26 mouse cellular contexts compared by ENCODE assay signal in the genomic region with DNA sequence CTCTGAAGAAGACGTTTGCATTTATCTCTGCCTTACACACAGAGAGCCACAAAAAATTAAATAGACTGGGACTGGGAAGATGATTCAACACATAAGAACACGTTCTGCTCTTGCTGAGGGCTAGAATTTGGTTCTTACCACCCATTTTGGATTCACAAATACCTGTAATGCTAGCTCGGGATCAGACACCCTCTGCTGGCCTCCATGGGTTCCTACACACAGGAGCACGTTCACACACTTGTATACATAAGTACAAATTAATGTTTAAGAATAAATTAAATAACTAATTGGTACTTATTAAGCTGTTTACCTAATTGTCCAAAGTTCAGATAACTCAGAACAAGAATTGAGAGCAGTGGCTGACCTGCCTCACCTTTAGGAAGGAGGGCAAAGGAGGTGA.
DNase-seq lines count a peak whose midpoint lies in the region; ATAC-seq and TF ChIP-seq lines count a peak whose summit lies in the region.
"Had no signal": no experiment of that assay in that cellular context is flagged by ENCODE, and none has a peak within 500 bp of the region (broad histone marks: within the 10 kb centered on the region; RNA-seq: fewer than 3 reads in every experiment).

No protein-coding gene starts in this region.

- H3K27me3 ChIP-seq in hindbrain, postnatal 0 days (ENCODE audit: insufficient read depth, low read length) = no peaks in the 10 kb centered on the region
- H3K27me3 ChIP-seq in hindbrain, embryonic 10.5 days (ENCODE audit: insufficient read depth, poor library complexity, severe bottlenecking) = no peaks in the 10 kb centered on the region
- no peaks in the 10 kb centered on the region for H3K27me3 ChIP-seq in liver, embryonic 14.5 days (ENCODE audit: control insufficient read depth, insufficient read depth, low read length)
- no peaks in the 10 kb centered on the region for H3K27me3 ChIP-seq in liver, embryonic 11.5 days (replicated peaks; ENCODE audit: control insufficient read depth, insufficient read depth, low read length)
- H3K27me3 ChIP-seq in E14TG2a.4 (ENCODE audit: insufficient read depth, low read length) (no peaks in the 10 kb centered on the region), MEL (ENCODE audit: control insufficient read depth in 1 of 2, insufficient read depth in 2 of 2, low read length in 2 of 2) (no peaks in the 10 kb centered on the region)
- H3K27me3 ChIP-seq in forebrain, embryonic 16.5 days (replicated peaks; ENCODE audit: control insufficient read depth, insufficient read depth, low read length) = no peaks in the 10 kb centered on the region
- no peaks in the 10 kb centered on the region for H3K27me3 ChIP-seq in cerebellum, adult 2 months (ENCODE audit: control insufficient read depth, insufficient read depth, low read length)
- H3K27me3 ChIP-seq: heart, embryonic 13.5 days; hindbrain, embryonic 12.5 days; limb, embryonic 13.5 days; neural tube, embryonic 15.5 days; stomach, embryonic 15.5 days had no signal

- TF ChIP-seq CTCF in hindbrain, postnatal 0 days (IDR thresholded peaks at IDR 0.05; ENCODE audit: low read depth) = peak; percentile 27
- TF ChIP-seq CTCF in liver, embryonic 14.5 days (IDR thresholded peaks at IDR 0.05; ENCODE audit: low read depth) = peak; percentile 20; the same call in 1 of the 2 replicates
- TF ChIP-seq CTCF in E14TG2a.4 (conservative IDR thresholded peaks at IDR 0.05; ENCODE audit: low read length) = peak; percentile 57
- peak; percentile 18 to 37 (median 20); a peak in 3 of 6 replicates for TF ChIP-seq CTCF in MEL (IDR thresholded peaks at IDR 0.05 in 2 of 3, conservative IDR thresholded peaks at IDR 0.05 in 1 of 3; ENCODE audit: control insufficient read depth in 1 of 3, insufficient read depth in 1 of 3, low read depth in 2 of 3, low read length in 3 of 3, poor library complexity in 1 of 3, severe bottlenecking in 1 of 3)
- no peak for TF ChIP-seq CTCF in cerebellum, adult 2 months (IDR thresholded peaks at IDR 0.05; ENCODE audit: borderline replicate concordance, insufficient read depth, low read depth, low read length)

- DNase-seq in hindbrain, postnatal 0 days (ENCODE audit: low spot score) = no peak
- DNase-seq in hindbrain, embryonic 10.5 days (ENCODE audit: low spot score) = no peak
- DNase-seq in liver, embryonic 14.5 days (ENCODE audit: low read depth in 3 of 3, low spot score in 3 of 3) = no peak
- DNase-seq in liver, embryonic 11.5 days (ENCODE audit: low spot score) = no peak
- DNase-seq in MEL (ENCODE audit: low read depth, low spot score) = peak; percentile 28
- DNase-seq in cerebellum, adult 2 months = no peak
- DNase-seq: adrenal gland, adult 2 months; cerebellum, adult 11 months; cerebellum, postnatal 36 days; gastrocnemius, postnatal 14 days; heart, adult 11 months; heart, postnatal 14 days; kidney, adult 8-10 months; kidney, postnatal 10 days; lung, adult 18-20 months; thymus, adult 18-20 months; thymus, postnatal 4 days had no signal

- H3K9ac ChIP-seq in hindbrain, postnatal 0 days (replicated peaks; ENCODE audit: low read length) = no peak overlapping the region
- H3K9ac ChIP-seq in liver, embryonic 14.5 days (replicated peaks) = no peak overlapping the region
- no peak overlapping the region for H3K9ac ChIP-seq in liver, embryonic 11.5 days (ENCODE audit: low read depth, low read length)
- H3K9ac ChIP-seq in MEL (ENCODE audit: control insufficient read depth, low read depth, low read length, poor library complexity, severe bottlenecking) = no peak overlapping the region
- no peak overlapping the region for H3K9ac ChIP-seq in forebrain, embryonic 16.5 days (replicated peaks; ENCODE audit: low read depth, low read length)
- H3K9ac ChIP-seq: heart, embryonic 13.5 days; hindbrain, embryonic 12.5 days; limb, embryonic 13.5 days; neural tube, embryonic 15.5 days; stomach, embryonic 15.5 days had no signal

- H3K4me1 ChIP-seq in hindbrain, postnatal 0 days (ENCODE audit: insufficient read depth, low read length) = no peaks in the 10 kb centered on the region
- no peaks in the 10 kb centered on the region for H3K4me1 ChIP-seq in hindbrain, embryonic 10.5 days (replicated peaks)
- no peaks in the 10 kb centered on the region for H3K4me1 ChIP-seq in liver, embryonic 14.5 days (replicated peaks; ENCODE audit: control insufficient read depth in 2 of 2, insufficient read depth in 2 of 2, low read length in 1 of 2)
- no peaks in the 10 kb centered on the region for H3K4me1 ChIP-seq in liver, embryonic 11.5 days (replicated peaks; ENCODE audit: control insufficient read depth, insufficient read depth, low read length)
- H3K4me1 ChIP-seq in E14TG2a.4 (replicated peaks; ENCODE audit: low read depth, low read length) = peaks cover 32% of the 10 kb centered on the region
- peaks cover 0 to 19% of the 10 kb centered on the region in 2 experiments; a peak in 3 of 4 replicates for H3K4me1 ChIP-seq in MEL (ENCODE audit: control insufficient read depth in 1 of 2, insufficient read depth in 2 of 2, low read length in 2 of 2)
- no peaks in the 10 kb centered on the region for H3K4me1 ChIP-seq in forebrain, embryonic 16.5 days (replicated peaks; ENCODE audit: control insufficient read depth, insufficient read depth, low read length)
- peaks cover 3% of the 10 kb centered on the region; the same call in 1 of the 2 replicates for H3K4me1 ChIP-seq in cerebellum, adult 2 months (ENCODE audit: control insufficient read depth, insufficient read depth, low read length)
- H3K4me1 ChIP-seq: hindbrain, embryonic 12.5 days; limb, embryonic 13.5 days; neural tube, embryonic 15.5 days; stomach, embryonic 15.5 days had no signal

- no peaks in the 10 kb centered on the region for H3K79me2 ChIP-seq in MEL (ENCODE audit: control insufficient read depth, insufficient read depth, low read length, poor library complexity)

- TF ChIP-seq POLR2A in MEL (IDR thresholded peaks at IDR 0.05; ENCODE audit: control insufficient read depth in 1 of 2, insufficient read depth in 1 of 2, low read depth in 1 of 2, low read length in 2 of 2, poor library complexity in 1 of 2) = no peak
- TF ChIP-seq POLR2A in cerebellum, adult 2 months (IDR thresholded peaks at IDR 0.05; ENCODE audit: borderline replicate concordance, insufficient read depth, low read length) = no peak

- no peak overlapping the region for H3K27ac ChIP-seq in hindbrain, postnatal 0 days
- no peak overlapping the region for H3K27ac ChIP-seq in hindbrain, embryonic 10.5 days
- H3K27ac ChIP-seq in liver, embryonic 14.5 days = no peak overlapping the region
- no peak overlapping the region for H3K27ac ChIP-seq in liver, embryonic 11.5 days (ENCODE audit: low read depth, low read length)
- H3K27ac ChIP-seq in MEL (ENCODE audit: control insufficient read depth, low read depth, low read length) = no peak overlapping the region
- no peak overlapping the region for H3K27ac ChIP-seq in forebrain, embryonic 16.5 days (ENCODE audit: low read length)
- no peak overlapping the region for H3K27ac ChIP-seq in cerebellum, adult 2 months (ENCODE audit: insufficient read depth, low read length)
- H3K27ac ChIP-seq: heart, embryonic 13.5 days; hindbrain, embryonic 12.5 days; limb, embryonic 13.5 days; neural tube, embryonic 15.5 days; stomach, embryonic 15.5 days had no signal

- TF ChIP-seq EP300 in liver, embryonic 14.5 days (IDR thresholded peaks at IDR 0.05; ENCODE audit: low read depth) = no peak
- TF ChIP-seq EP300 in MEL (IDR thresholded peaks at IDR 0.05; ENCODE audit: low read depth in 1 of 2, low read length in 2 of 2) = no peak

- no peak for ATAC-seq in hindbrain, postnatal 0 days
- ATAC-seq in liver, embryonic 14.5 days (ENCODE audit: insufficient read depth) = no peak
- ATAC-seq in liver, embryonic 11.5 days (replicated peaks; ENCODE audit: low FRiP score) = no peak
- no peak for ATAC-seq in forebrain, embryonic 16.5 days
- ATAC-seq: forebrain, embryonic 14.5 days had no signal

- no peak overlapping the region for H3K4me3 ChIP-seq in hindbrain, postnatal 0 days (ENCODE audit: low read length)
- no peak overlapping the region for H3K4me3 ChIP-seq in hindbrain, embryonic 10.5 days
- no peak overlapping the region for H3K4me3 ChIP-seq in liver, embryonic 14.5 days (ENCODE audit: insufficient read depth in 1 of 2, low read depth in 2 of 2, low read length in 2 of 2)
- H3K4me3 ChIP-seq in liver, embryonic 11.5 days (ENCODE audit: low read depth, low read length) = no peak overlapping the region
- no peak overlapping the region for H3K4me3 ChIP-seq in E14TG2a.4 (replicated peaks; ENCODE audit: low read length)
- H3K4me3 ChIP-seq in MEL (ENCODE audit: control insufficient read depth in 1 of 2, insufficient read depth in 1 of 2, low read depth in 2 of 2, low read length in 2 of 2) = no peak overlapping the region
- no peak overlapping the region for H3K4me3 ChIP-seq in forebrain, embryonic 16.5 days (replicated peaks; ENCODE audit: low read length)
- H3K4me3 ChIP-seq in cerebellum, adult 2 months (replicated peaks; ENCODE audit: insufficient read depth, low read depth, low read length) = no peak overlapping the region
- H3K4me3 ChIP-seq: heart, embryonic 13.5 days; hindbrain, embryonic 12.5 days; limb, embryonic 13.5 days; neural tube, embryonic 15.5 days; stomach, embryonic 15.5 days had no signal

- H3K36me3 ChIP-seq in hindbrain, postnatal 0 days (ENCODE audit: insufficient read depth, low read length) = peaks cover 41% of the 10 kb centered on the region; the same call in 1 of the 2 replicates
- peaks cover 82% of the 10 kb centered on the region for H3K36me3 ChIP-seq in hindbrain, embryonic 10.5 days
- peaks cover 4% of the 10 kb centered on the region; the same call in 1 of the 2 replicates for H3K36me3 ChIP-seq in liver, embryonic 14.5 days (replicated peaks; ENCODE audit: control insufficient read depth, insufficient read depth, low read depth)
- H3K36me3 ChIP-seq in liver, embryonic 11.5 days (ENCODE audit: control insufficient read depth, insufficient read depth, low read length) = peaks cover 16% of the 10 kb centered on the region; the same call in 1 of the 2 replicates
- peaks cover 59% of the 10 kb centered on the region for H3K36me3 ChIP-seq in E14TG2a.4 (ENCODE audit: insufficient read depth, low read length)
- H3K36me3 ChIP-seq in MEL (ENCODE audit: control insufficient read depth in 1 of 2, insufficient read depth in 2 of 2, low read length in 2 of 2) = peaks cover 0 to 18% of the 10 kb centered on the region in 2 experiments; a peak in 2 of 4 replicates
- H3K36me3 ChIP-seq in forebrain, embryonic 16.5 days (ENCODE audit: control insufficient read depth, insufficient read depth) = peaks cover 10% of the 10 kb centered on the region

- 94% methylated on average over 4 of the region's 4 CpGs for WGBS in hindbrain, postnatal 0 days
- WGBS in hindbrain, embryonic 10.5 days = 91% methylated on average over 4 of the region's 4 CpGs
- WGBS in liver, embryonic 14.5 days (ENCODE audit: insufficient replicate concordance) = 71% methylated on average over 4 of the region's 4 CpGs
- 89% methylated on average over 4 of the region's 4 CpGs for WGBS in liver, embryonic 11.5 days
- 93% methylated on average over 4 of the region's 4 CpGs for WGBS in forebrain, embryonic 16.5 days
- WGBS in cerebellum, adult 2 months = 94% methylated on average over 4 of the region's 4 CpGs

- no peak overlapping the region for H3K4me2 ChIP-seq in hindbrain, postnatal 0 days (ENCODE audit: low read depth, low read length)
- no peak overlapping the region for H3K4me2 ChIP-seq in liver, embryonic 14.5 days (ENCODE audit: low read depth)
- H3K4me2 ChIP-seq in liver, embryonic 11.5 days = no peak overlapping the region
- H3K4me2 ChIP-seq in forebrain, embryonic 16.5 days (ENCODE audit: low read length) = no peak overlapping the region
- H3K4me2 ChIP-seq: heart, embryonic 13.5 days; hindbrain, embryonic 12.5 days; limb, embryonic 13.5 days; midbrain, embryonic 11.5 days; neural tube, embryonic 15.5 days; stomach, embryonic 15.5 days had no signal

- peak; percentile 1; the same call in 1 of the 2 replicates for TF ChIP-seq RAD21 in MEL (IDR thresholded peaks at IDR 0.05; ENCODE audit: low read depth, low read length)

- no peaks in the 10 kb centered on the region for H3K9me3 ChIP-seq in hindbrain, postnatal 0 days (ENCODE audit: low read length)
- peaks cover 12% of the 10 kb centered on the region; the same call in 1 of the 2 replicates for H3K9me3 ChIP-seq in hindbrain, embryonic 10.5 days
- no peaks in the 10 kb centered on the region for H3K9me3 ChIP-seq in liver, embryonic 14.5 days (ENCODE audit: control insufficient read depth, low read length)
- no peaks in the 10 kb centered on the region for H3K9me3 ChIP-seq in liver, embryonic 11.5 days (ENCODE audit: control insufficient read depth, low read length)
- H3K9me3 ChIP-seq in E14TG2a.4 (ENCODE audit: low read length) (no peaks in the 10 kb centered on the region), MEL (replicated peaks; ENCODE audit: insufficient read depth, low read length) (no peaks in the 10 kb centered on the region)
- no peaks in the 10 kb centered on the region for H3K9me3 ChIP-seq in forebrain, embryonic 16.5 days (ENCODE audit: control insufficient read depth, low read length)
- H3K9me3 ChIP-seq: hindbrain, embryonic 12.5 days; neural tube, embryonic 15.5 days; stomach, embryonic 15.5 days had no signal
